Mouse (Mus musculus): ENCODE results near the gene Tpi1. TPM values are rescaled to one million over a fixed set of nuclear protein-coding genes. Genes with fewer than 3 reads are reported as not detected.
A peak's percentile ranks its signal among the peaks of the same experiment; 100 is the strongest.

Tpi1 gene
- total and polyA plus RNA-seq, 3 experiments, result 102 to 1,182 (median 440) TPM

DNA sequence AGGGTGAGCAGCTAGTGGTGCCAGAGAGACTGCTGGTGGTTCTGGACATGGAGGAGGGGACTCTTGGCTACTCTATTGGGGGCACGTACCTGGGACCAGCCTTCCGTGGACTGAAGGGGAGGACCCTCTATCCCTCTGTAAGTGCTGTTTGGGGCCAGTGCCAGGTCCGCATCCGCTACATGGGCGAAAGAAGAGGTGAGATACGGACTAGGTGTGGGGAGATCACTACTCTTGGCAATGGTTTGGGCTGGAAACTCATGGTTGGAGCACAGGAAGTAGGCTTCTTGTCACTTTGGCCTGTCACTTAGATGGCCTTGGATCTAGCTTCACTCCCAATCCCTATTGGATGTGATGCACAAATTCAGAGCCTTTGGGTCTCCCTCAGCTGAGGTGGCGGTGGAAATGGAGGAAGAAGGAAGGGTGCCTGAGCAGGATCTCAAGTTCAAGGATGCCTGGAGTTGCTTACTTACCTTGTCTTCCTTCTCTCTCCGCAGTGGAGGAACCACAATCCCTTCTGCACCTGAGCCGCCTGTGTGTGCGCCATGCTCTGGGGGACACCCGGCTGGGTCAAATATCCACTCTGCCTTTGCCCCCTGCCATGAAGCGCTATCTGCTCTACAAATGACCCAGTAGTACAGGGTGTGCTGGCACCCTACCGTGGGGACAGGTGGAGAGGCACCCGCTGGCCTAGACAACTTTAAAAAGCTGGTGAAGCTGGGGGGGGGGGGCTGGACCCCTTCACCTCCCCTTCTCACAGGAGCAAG lies 4.1 kb downstream of the Tpi1 start:
- DNase-seq (ENCODE audit: low read depth, low spot score), result peak; percentile 69
- Histone ChIP-seq H3K27me3 (ENCODE audit: control insufficient read depth in 1 of 2, insufficient read depth in 2 of 2, low read length in 2 of 2) (no peaks in the 10 kb centered on the region), H3K9ac (ENCODE audit: control insufficient read depth, low read depth, low read length, poor library complexity, severe bottlenecking) (peak overlapping the region; percentile 81), H3K9me3 (replicated peaks; ENCODE audit: insufficient read depth, low read length) (no peaks in the 10 kb centered on the region), H3K36me3 (ENCODE audit: control insufficient read depth in 1 of 2, insufficient read depth in 2 of 2, low read length in 2 of 2) (peaks cover 4 to 16% of the 10 kb centered on the region in 2 experiments), H3K79me2 (ENCODE audit: control insufficient read depth, insufficient read depth, low read length, poor library complexity) (peaks cover 19% of the 10 kb centered on the region), H3K27ac (ENCODE audit: control insufficient read depth, low read depth, low read length) (peak overlapping the region; percentile 13; the same call in 1 of the 2 replicates), H3K4me3 (ENCODE audit: control insufficient read depth in 1 of 2, insufficient read depth in 1 of 2, low read depth in 2 of 2, low read length in 2 of 2) (peak overlapping the region; percentile 78 to 95), H3K4me1 (ENCODE audit: control insufficient read depth in 1 of 2, insufficient read depth in 2 of 2, low read length in 2 of 2) (peaks cover 0 to 36% of the 10 kb centered on the region in 2 experiments; a peak in 3 of 4 replicates)
- peak; percentile 34; the same call in 1 of the 2 replicates for TF ChIP-seq POLR2AphosphoS2 (IDR thresholded peaks at IDR 0.05; ENCODE audit: low read length)
- TF ChIP-seq POLR2A (IDR thresholded peaks at IDR 0.05; ENCODE audit: control insufficient read depth in 1 of 2, insufficient read depth in 1 of 2, low read depth in 1 of 2, low read length in 2 of 2, poor library complexity in 1 of 2), result peak; percentile 22 to 45; a peak in 2 of 4 replicates
- no peak for TF ChIP-seq ZKSCAN1 (IDR thresholded peaks at IDR 0.05; ENCODE audit: low read depth, low read length)
- TF ChIP-seq SIN3A (IDR thresholded peaks at IDR 0.05; ENCODE audit: low read length), result no peak
- no peak for TF ChIP-seq TBP (IDR thresholded peaks at IDR 0.05; ENCODE audit: low read depth, low read length)
- no peak for TF ChIP-seq CHD2 (IDR thresholded peaks at IDR 0.05; ENCODE audit: low read length)
- no peak for TF ChIP-seq GATA1 (IDR thresholded peaks at IDR 0.05; ENCODE audit: low read depth, low read length)
- TF ChIP-seq E2F4 (IDR thresholded peaks at IDR 0.05; ENCODE audit: borderline replicate concordance, low read depth, low read length), result no peak
- TF ChIP-seq CHD1 (IDR thresholded peaks at IDR 0.05; ENCODE audit: low read depth, low read length), result no peak
- no peak for TF ChIP-seq ETS1 (IDR thresholded peaks at IDR 0.05; ENCODE audit: low read depth, low read length)
- no peak for TF ChIP-seq ZC3H11A (IDR thresholded peaks at IDR 0.05; ENCODE audit: low read depth, low read length)
- no peak; the same call in 1 of the 2 replicates for TF ChIP-seq ZMIZ1 (IDR thresholded peaks at IDR 0.05; ENCODE audit: low read depth, low read length)
- no peak for TF ChIP-seq NELFE (IDR thresholded peaks at IDR 0.05; ENCODE audit: low read depth, low read length)

DNA sequence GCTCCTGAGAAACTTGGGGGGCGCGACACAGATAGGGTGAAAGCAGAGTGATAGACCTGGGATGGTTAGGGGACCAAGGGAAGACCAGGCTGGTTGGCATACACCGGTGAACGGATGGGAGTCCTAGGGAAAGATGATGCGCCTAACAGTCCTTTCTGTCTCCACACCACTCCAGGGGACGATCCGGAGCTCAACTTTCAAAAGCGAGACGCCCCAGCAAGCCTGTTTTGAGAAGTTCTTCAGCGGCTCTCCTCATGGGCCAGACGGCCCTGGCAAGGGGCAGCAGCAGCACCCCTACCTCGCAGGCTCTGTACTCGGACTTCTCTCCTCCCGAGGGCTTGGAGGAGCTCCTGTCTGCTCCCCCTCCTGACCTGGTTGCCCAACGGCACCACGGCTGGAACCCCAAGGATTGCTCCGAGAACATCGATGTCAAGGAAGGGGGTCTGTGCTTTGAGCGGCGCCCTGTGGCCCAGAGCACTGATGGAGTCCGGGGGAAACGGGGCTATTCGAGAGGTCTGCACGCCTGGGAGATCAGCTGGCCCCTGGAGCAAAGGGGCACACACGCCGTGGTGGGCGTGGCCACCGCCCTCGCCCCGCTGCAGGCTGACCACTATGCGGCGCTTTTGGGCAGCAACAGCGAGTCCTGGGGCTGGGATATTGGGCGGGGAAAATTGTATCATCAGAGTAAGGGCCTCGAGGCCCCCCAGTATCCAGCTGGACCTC lies 4.9 kb downstream of the Tpi1 start:
- Histone ChIP-seq H3K4me3 (ENCODE audit: control insufficient read depth in 1 of 2, insufficient read depth in 1 of 2, low read depth in 2 of 2, low read length in 2 of 2) (peak overlapping the region; percentile 78 to 95), H3K27me3 (ENCODE audit: control insufficient read depth in 1 of 2, insufficient read depth in 2 of 2, low read length in 2 of 2) (no peaks in the 10 kb centered on the region), H3K27ac (ENCODE audit: control insufficient read depth, low read depth, low read length) (peak overlapping the region; percentile 78), H3K4me1 (ENCODE audit: control insufficient read depth in 1 of 2, insufficient read depth in 2 of 2, low read length in 2 of 2) (peaks cover 0 to 37% of the 10 kb centered on the region in 2 experiments; a peak in 3 of 4 replicates), H3K36me3 (ENCODE audit: control insufficient read depth in 1 of 2, insufficient read depth in 2 of 2, low read length in 2 of 2) (peaks cover 4 to 15% of the 10 kb centered on the region in 2 experiments), H3K79me2 (ENCODE audit: control insufficient read depth, insufficient read depth, low read length, poor library complexity) (peaks cover 19% of the 10 kb centered on the region), H3K9me3 (replicated peaks; ENCODE audit: insufficient read depth, low read length) (no peaks in the 10 kb centered on the region), H3K9ac (ENCODE audit: control insufficient read depth, low read depth, low read length, poor library complexity, severe bottlenecking) (peak overlapping the region; percentile 81)
- DNase-seq (ENCODE audit: low read depth, low spot score), result peak; percentile 76
- TF ChIP-seq CTCF (IDR thresholded peaks at IDR 0.05 in 2 of 3, conservative IDR thresholded peaks at IDR 0.05 in 1 of 3; ENCODE audit: control insufficient read depth in 1 of 3, insufficient read depth in 1 of 3, low read depth in 2 of 3, low read length in 3 of 3, poor library complexity in 1 of 3, severe bottlenecking in 1 of 3) (peak; percentile 43 to 90 (median 67); a peak in 5 of 6 replicates), TBP (IDR thresholded peaks at IDR 0.05; ENCODE audit: low read depth, low read length) (no peak), CHD2 (IDR thresholded peaks at IDR 0.05; ENCODE audit: low read length) (no peak), MAFK (IDR thresholded peaks at IDR 0.05; ENCODE audit: borderline replicate concordance, low read depth, low read length) (no peak), EP300 (IDR thresholded peaks at IDR 0.05; ENCODE audit: low read depth in 1 of 2, low read length in 2 of 2) (no peak), SMC3 (IDR thresholded peaks at IDR 0.05; ENCODE audit: low read depth, low read length) (peak; percentile 26; the same call in 1 of the 2 replicates), NRF1 (IDR thresholded peaks at IDR 0.05; ENCODE audit: insufficient read depth, low read depth, low read length, poor library complexity, severe bottlenecking) (no peak), CHD1 (IDR thresholded peaks at IDR 0.05; ENCODE audit: low read depth, low read length) (no peak), UBTF (IDR thresholded peaks at IDR 0.05; ENCODE audit: borderline replicate concordance, insufficient read depth, low read depth, low read length) (no peak), MAZ (IDR thresholded peaks at IDR 0.05; ENCODE audit: low read depth, low read length) (peak; percentile 77; the same call in 1 of the 2 replicates), ZC3H11A (IDR thresholded peaks at IDR 0.05; ENCODE audit: low read depth, low read length) (peak; percentile 11; the same call in 1 of the 2 replicates), ETS1 (IDR thresholded peaks at IDR 0.05; ENCODE audit: low read depth, low read length) (peak; percentile 6; the same call in 1 of the 2 replicates), POLR2A (IDR thresholded peaks at IDR 0.05; ENCODE audit: control insufficient read depth in 1 of 2, insufficient read depth in 1 of 2, low read depth in 1 of 2, low read length in 2 of 2, poor library complexity in 1 of 2) (no peak), GABPA (IDR thresholded peaks at IDR 0.05; ENCODE audit: low read depth, low read length) (no peak), BHLHE40 (IDR thresholded peaks at IDR 0.05; ENCODE audit: borderline replicate concordance, low read depth, low read length) (peak; percentile 35; the same call in 1 of the 2 replicates), HCFC1 (IDR thresholded peaks at IDR 0.05; ENCODE audit: low read depth, low read length) (peak; percentile 39; the same call in 1 of the 2 replicates), TCF12 (IDR thresholded peaks at IDR 0.05; ENCODE audit: low read depth, low read length) (no peak), RCOR1 (IDR thresholded peaks at IDR 0.05; ENCODE audit: low read depth, low read length) (no peak), ZMIZ1 (IDR thresholded peaks at IDR 0.05; ENCODE audit: low read depth, low read length) (0 out of 2 replicates have a peak, but pooled peaks have one; percentile 15), POLR2AphosphoS5 (IDR thresholded peaks at IDR 0.05; ENCODE audit: borderline replicate concordance, low read depth, low read length) (no peak), E2F4 (IDR thresholded peaks at IDR 0.05; ENCODE audit: borderline replicate concordance, low read depth, low read length) (no peak)
